Mouse (Mus musculus): ENCODE results near the gene Nr6a1. TPM values are rescaled to one million over a fixed set of nuclear protein-coding genes. Genes with fewer than 3 reads are reported as not detected.

The Nr6a1 gene
- polyA plus RNA-seq, 1 experiment: 0.74 TPM

DNA sequence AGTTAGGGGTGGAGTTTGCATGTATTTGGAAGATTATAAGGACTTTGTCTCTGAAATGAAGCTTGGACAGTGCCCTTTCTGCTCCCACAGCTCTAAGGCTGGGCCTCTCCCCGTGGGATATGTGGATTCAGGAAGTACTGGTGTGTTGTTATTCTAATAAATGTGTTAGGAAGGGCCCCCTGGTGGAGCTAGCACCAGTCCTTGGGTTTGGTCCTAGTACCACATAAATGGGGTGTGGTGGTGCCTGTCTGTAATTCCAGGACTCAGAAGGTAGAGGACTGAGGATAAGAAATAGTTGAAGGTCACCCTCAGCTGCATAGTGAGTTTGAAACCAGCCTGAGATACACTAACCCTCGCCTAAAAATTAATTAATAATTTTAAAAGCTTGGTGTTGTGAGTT is 45.7 kb upstream of the Nr6a1 start:
- Histone ChIP-seq H3ac (ENCODE audit: control insufficient read depth, insufficient read length, low read depth) (no peak overlapping the region), H3K27me3 (ENCODE audit: control insufficient read depth, insufficient read depth, insufficient read length) (no peaks in the 10 kb centered on the region), H3K79me3 (ENCODE audit: low read depth) (no peaks in the 10 kb centered on the region), H3K36me3 (ENCODE audit: control insufficient read depth, insufficient read depth) (no peaks in the 10 kb centered on the region), H3K4me3 (ENCODE audit: insufficient read depth, poor library complexity, severe bottlenecking) (no peak overlapping the region), H3K79me2 (ENCODE audit: control insufficient read depth, insufficient read depth) (no peaks in the 10 kb centered on the region)
- no peak for TF ChIP-seq MAX (IDR thresholded peaks at IDR 0.05)

DNA sequence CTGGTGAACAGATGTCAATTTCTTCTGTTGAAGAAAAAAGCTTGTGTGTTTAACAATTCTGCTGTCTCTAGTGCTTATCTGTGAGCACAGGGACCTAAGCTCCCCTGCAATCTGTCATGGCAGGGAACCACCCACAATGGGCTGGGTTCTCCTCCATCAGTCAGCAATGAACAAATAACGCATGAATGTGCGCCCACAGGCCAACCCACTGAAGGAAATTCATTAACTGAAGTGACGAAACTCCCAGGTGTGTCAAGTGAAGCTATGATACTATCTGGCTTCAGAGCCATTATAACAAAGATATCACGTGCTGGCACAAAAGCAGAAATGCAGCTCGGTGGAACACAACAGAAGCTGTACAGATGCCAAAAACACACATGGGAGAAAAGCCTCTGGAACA is 42.6 kb upstream of the Nr6a1 start:
- TF ChIP-seq MAX (IDR thresholded peaks at IDR 0.05): no peak
- TF ChIP-seq USF1 (IDR thresholded peaks at IDR 0.05; ENCODE audit: low read depth): no peak
- no peak for TF ChIP-seq MYOG (IDR thresholded peaks at IDR 0.05; ENCODE audit: control insufficient read depth, extremely low read depth, insufficient read length)
- no peak for TF ChIP-seq CTCF (IDR thresholded peaks at IDR 0.05; ENCODE audit: control insufficient read depth, insufficient read depth, insufficient read length)
- TF ChIP-seq FOSL1 (IDR thresholded peaks at IDR 0.05; ENCODE audit: insufficient read depth, low read length, poor library complexity, severe bottlenecking): no peak
- TF ChIP-seq MYOD1 (IDR thresholded peaks at IDR 0.05; ENCODE audit: control insufficient read depth, insufficient read length, low read depth): no peak
- no peak for TF ChIP-seq CEBPB (IDR thresholded peaks at IDR 0.05; ENCODE audit: low read depth)
- no peak overlapping the region for H3K4me3 ChIP-seq (ENCODE audit: insufficient read depth, poor library complexity, severe bottlenecking)

GRCm38 (mm10) chr2:38969650-38970049 is 42.2 kb upstream of the Nr6a1 start:
- no peaks in the 10 kb centered on the region for H3K36me3 ChIP-seq (ENCODE audit: control insufficient read depth, insufficient read depth)
- no peak overlapping the region for H3ac ChIP-seq (ENCODE audit: control insufficient read depth, insufficient read length, low read depth)
- no peak overlapping the region for H3K4me3 ChIP-seq (ENCODE audit: insufficient read depth, poor library complexity, severe bottlenecking)
- H3K79me3 ChIP-seq (ENCODE audit: low read depth): no peaks in the 10 kb centered on the region
- TF ChIP-seq MYOG (IDR thresholded peaks at IDR 0.05; ENCODE audit: control insufficient read depth, extremely low read depth, insufficient read length) (no peak), MAX (IDR thresholded peaks at IDR 0.05) (no peak), CEBPB (IDR thresholded peaks at IDR 0.05; ENCODE audit: low read depth) (no peak), CTCF (IDR thresholded peaks at IDR 0.05; ENCODE audit: control insufficient read depth, insufficient read depth, insufficient read length) (no peak), MYOD1 (IDR thresholded peaks at IDR 0.05; ENCODE audit: control insufficient read depth, insufficient read length, low read depth) (no peak), FOSL1 (IDR thresholded peaks at IDR 0.05; ENCODE audit: insufficient read depth, low read length, poor library complexity, severe bottlenecking) (no peak), USF1 (IDR thresholded peaks at IDR 0.05; ENCODE audit: low read depth) (no peak)
- no peaks in the 10 kb centered on the region for H3K27me3 ChIP-seq (ENCODE audit: control insufficient read depth, insufficient read depth, insufficient read length)
- H3K79me2 ChIP-seq (ENCODE audit: control insufficient read depth, insufficient read depth): no peaks in the 10 kb centered on the region

More for the DNA sequence above, 42.6 kb upstream of the Nr6a1 start:
- Histone ChIP-seq H3K79me3 (ENCODE audit: low read depth) (no peaks in the 10 kb centered on the region), H3ac (ENCODE audit: control insufficient read depth, insufficient read length, low read depth) (no peak overlapping the region), H3K79me2 (ENCODE audit: control insufficient read depth, insufficient read depth) (no peaks in the 10 kb centered on the region), H3K27me3 (ENCODE audit: control insufficient read depth, insufficient read depth, insufficient read length) (no peaks in the 10 kb centered on the region), H3K36me3 (ENCODE audit: control insufficient read depth, insufficient read depth) (no peaks in the 10 kb centered on the region)

DNA sequence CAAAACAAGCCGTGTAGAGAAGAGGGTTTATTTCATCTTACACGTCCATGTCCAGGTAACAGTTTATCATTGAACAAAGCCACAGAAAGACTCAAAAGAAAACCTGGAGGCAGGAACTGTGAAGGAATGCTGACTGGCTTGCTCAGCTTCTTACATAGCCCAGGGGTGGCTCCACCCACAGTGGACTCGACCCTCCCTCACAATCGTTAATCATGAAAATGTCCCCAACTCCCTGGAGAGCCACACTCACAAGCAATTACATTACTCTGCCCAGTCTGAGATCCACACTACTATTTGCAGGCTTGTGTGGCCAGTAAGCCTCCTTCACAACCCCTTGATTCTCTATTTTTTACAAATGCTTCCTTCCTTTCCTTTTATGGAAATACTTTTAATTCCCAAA is 36.7 kb upstream of the Nr6a1 start:
- H3ac ChIP-seq (ENCODE audit: control insufficient read depth, insufficient read length, low read depth): no peak overlapping the region
- H3K79me3 ChIP-seq (ENCODE audit: low read depth): no peaks in the 10 kb centered on the region
- no peaks in the 10 kb centered on the region for H3K79me2 ChIP-seq (ENCODE audit: control insufficient read depth, insufficient read depth)
- H3K36me3 ChIP-seq (ENCODE audit: control insufficient read depth, insufficient read depth): no peaks in the 10 kb centered on the region
- H3K4me3 ChIP-seq (ENCODE audit: insufficient read depth, poor library complexity, severe bottlenecking): no peak overlapping the region
- TF ChIP-seq USF1 (IDR thresholded peaks at IDR 0.05; ENCODE audit: low read depth) (no peak), MYOG (IDR thresholded peaks at IDR 0.05; ENCODE audit: control insufficient read depth, extremely low read depth, insufficient read length) (no peak), MAX (IDR thresholded peaks at IDR 0.05) (no peak), CTCF (IDR thresholded peaks at IDR 0.05; ENCODE audit: control insufficient read depth, insufficient read depth, insufficient read length) (no peak), FOSL1 (IDR thresholded peaks at IDR 0.05; ENCODE audit: insufficient read depth, low read length, poor library complexity, severe bottlenecking) (no peak), CEBPB (IDR thresholded peaks at IDR 0.05; ENCODE audit: low read depth) (no peak), MYOD1 (IDR thresholded peaks at IDR 0.05; ENCODE audit: control insufficient read depth, insufficient read length, low read depth) (no peak)
- H3K27me3 ChIP-seq (ENCODE audit: control insufficient read depth, insufficient read depth, insufficient read length): no peaks in the 10 kb centered on the region

DNA sequence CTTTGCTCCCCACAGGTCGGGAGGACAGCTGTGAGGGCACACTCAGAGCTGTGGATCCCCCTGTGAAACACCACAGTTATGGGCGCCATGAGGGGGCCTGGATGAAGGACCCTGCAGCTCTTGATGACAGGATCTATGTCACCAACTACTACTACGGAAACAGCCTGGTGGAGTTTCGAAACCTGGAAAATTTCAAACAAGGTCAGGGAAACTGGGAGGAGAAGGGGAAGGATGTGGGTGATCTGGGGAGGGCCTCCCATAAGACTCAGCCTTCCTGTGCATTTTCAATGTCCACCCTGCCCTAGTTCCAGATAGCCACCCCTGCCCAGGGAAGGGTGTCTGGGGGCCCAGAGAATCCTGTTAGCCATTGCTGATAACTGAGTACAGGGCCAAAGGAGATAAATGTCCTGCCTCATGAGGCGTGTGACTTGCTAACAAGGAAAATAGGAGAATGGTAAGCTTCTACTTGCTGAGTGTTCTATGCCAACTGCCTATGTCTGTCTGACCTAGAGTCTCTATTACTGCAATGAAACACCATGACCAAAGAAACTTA is 30.3 kb upstream of the Nr6a1 start:
- TF ChIP-seq USF1 (IDR thresholded peaks at IDR 0.05; ENCODE audit: low read depth) (no peak), CEBPB (IDR thresholded peaks at IDR 0.05; ENCODE audit: low read depth) (no peak), FOSL1 (IDR thresholded peaks at IDR 0.05; ENCODE audit: insufficient read depth, low read length, poor library complexity, severe bottlenecking) (no peak), CTCF (IDR thresholded peaks at IDR 0.05; ENCODE audit: control insufficient read depth, insufficient read depth, insufficient read length) (no peak), MAX (IDR thresholded peaks at IDR 0.05) (no peak), MYOG (IDR thresholded peaks at IDR 0.05; ENCODE audit: control insufficient read depth, extremely low read depth, insufficient read length) (no peak), MYOD1 (IDR thresholded peaks at IDR 0.05; ENCODE audit: control insufficient read depth, insufficient read length, low read depth) (no peak)
- Histone ChIP-seq H3K4me3 (ENCODE audit: insufficient read depth, poor library complexity, severe bottlenecking) (no peak overlapping the region), H3K79me2 (ENCODE audit: control insufficient read depth, insufficient read depth) (no peaks in the 10 kb centered on the region), H3ac (ENCODE audit: control insufficient read depth, insufficient read length, low read depth) (no peak overlapping the region), H3K27me3 (ENCODE audit: control insufficient read depth, insufficient read depth, insufficient read length) (no peaks in the 10 kb centered on the region), H3K79me3 (ENCODE audit: low read depth) (no peaks in the 10 kb centered on the region), H3K36me3 (ENCODE audit: control insufficient read depth, insufficient read depth) (no peaks in the 10 kb centered on the region)

DNA sequence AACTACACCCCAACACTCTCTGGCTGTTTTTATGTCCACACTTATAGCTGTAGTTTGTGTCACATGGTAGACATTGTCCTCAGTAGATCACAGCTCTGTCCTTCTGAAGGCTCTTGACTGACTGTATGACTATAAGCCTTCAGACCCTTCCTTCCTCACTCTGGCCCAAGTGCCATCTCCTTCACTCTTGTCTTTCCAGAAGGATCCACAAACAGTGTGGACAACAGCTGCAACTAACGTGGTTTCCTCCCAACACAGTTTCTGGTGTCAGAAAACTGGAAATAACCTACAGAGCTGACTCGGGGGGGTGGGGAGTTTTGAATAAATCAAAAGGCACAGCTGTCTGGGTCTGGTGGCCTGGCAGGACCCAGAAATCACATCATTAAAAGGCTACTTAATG is 28.6 kb upstream of the Nr6a1 start:
- no peaks in the 10 kb centered on the region for H3K36me3 ChIP-seq (ENCODE audit: control insufficient read depth, insufficient read depth)
- TF ChIP-seq CTCF (IDR thresholded peaks at IDR 0.05; ENCODE audit: control insufficient read depth, insufficient read depth, insufficient read length) (no peak), FOSL1 (IDR thresholded peaks at IDR 0.05; ENCODE audit: insufficient read depth, low read length, poor library complexity, severe bottlenecking) (no peak), MAX (IDR thresholded peaks at IDR 0.05) (no peak), MYOD1 (IDR thresholded peaks at IDR 0.05; ENCODE audit: control insufficient read depth, insufficient read length, low read depth) (no peak), USF1 (IDR thresholded peaks at IDR 0.05; ENCODE audit: low read depth) (no peak), CEBPB (IDR thresholded peaks at IDR 0.05; ENCODE audit: low read depth) (no peak), MYOG (IDR thresholded peaks at IDR 0.05; ENCODE audit: control insufficient read depth, extremely low read depth, insufficient read length) (no peak)
- no peak overlapping the region for H3K4me3 ChIP-seq (ENCODE audit: insufficient read depth, poor library complexity, severe bottlenecking)
- no peaks in the 10 kb centered on the region for H3K79me3 ChIP-seq (ENCODE audit: low read depth)
- no peaks in the 10 kb centered on the region for H3K27me3 ChIP-seq (ENCODE audit: control insufficient read depth, insufficient read depth, insufficient read length)
- no peak overlapping the region for H3ac ChIP-seq (ENCODE audit: control insufficient read depth, insufficient read length, low read depth)
- no peaks in the 10 kb centered on the region for H3K79me2 ChIP-seq (ENCODE audit: control insufficient read depth, insufficient read depth)
